In genomic region chr11:94098840-94099239, GRCm38 (mm10) we compare ENCODE assay signal across 9 mouse cellular contexts.
"Had no signal": no experiment of that assay in that cellular context is flagged by ENCODE, and none has a peak within 500 bp of the region (broad histone marks: within the 10 kb centered on the region; RNA-seq: fewer than 3 reads in every experiment).

No protein-coding gene starts in this region.

- DNase-seq: lung, adult 18-20 months; lung, embryonic 14.5 days; lung, postnatal 10 days; lung, postnatal 4 days; midbrain, embryonic 14.5 days; right cerebral cortex, postnatal 14 days; thymus, adult 18-20 months; thymus, postnatal 14 days; thymus, postnatal 36 days had no signal
